Mouse (Mus musculus) limb, embryonic 12.5 days (tissue): ENCODE measurements around the gene Strada. TPM values are rescaled to one million over a fixed set of nuclear protein-coding genes. Genes with fewer than 3 reads are reported as not detected.
"Not testable (repeated sequence)": the region's sequence is repeated elsewhere in the genome, so short reads cannot be mapped to it uniquely, and the experiment has no call there.

Source experiments
- ATAC-seq: fragments of 200-750 bp; cut with Nextera tagmentation; 2 replicates; pipeline ENCODE4 v1.8.0; 2017; ENCODE audit warnings: low read depth, moderate TSS enrichment; ENCODE audit not compliant: insufficient number of reproducible peaks, insufficient read depth, low FRiP score, low TSS enrichment
- H3K27ac ChIP-seq: fragments of 300-500 bp; sonication (generic); 2 replicates; pipeline ENCODE4 v1.5.1; 2016; ENCODE audit warnings: mild to moderate bottlenecking, moderate library complexity
- H3K27me3 ChIP-seq: fragments of 300-500 bp; sonication (generic); 2 replicates; pipeline ENCODE4 v1.6.1; 2016; ENCODE audit warnings: mild to moderate bottlenecking, moderate library complexity
- H3K36me3 ChIP-seq: fragments of 300-500 bp; sonication (generic); 2 replicates; pipeline ENCODE4 v1.6.1; 2016; ENCODE audit warnings: mild to moderate bottlenecking, moderate library complexity
- H3K4me1 ChIP-seq: fragments of 300-500 bp; sonication (generic); replicated peaks from 2 replicates; pipeline ENCODE4 v1.6.1; 2016
- H3K4me2 ChIP-seq: fragments of 300-500 bp; sonication (generic); 2 replicates; pipeline ENCODE4 v1.6.1; 2016; ENCODE audit warnings: mild to moderate bottlenecking, moderate library complexity
- H3K4me3 ChIP-seq: fragments of 300-500 bp; sonication (generic); replicated peaks from 2 replicates; pipeline ENCODE4 v1.5.1; 2016; ENCODE audit warnings: mild to moderate bottlenecking
- H3K9ac ChIP-seq: fragments of 300-500 bp; sonication (generic); replicated peaks from 2 replicates; pipeline ENCODE4 v1.6.1; 2016; ENCODE audit warnings: mild to moderate bottlenecking, moderate library complexity
- H3K9me3 ChIP-seq: fragments of 300-500 bp; sonication (generic); 2 replicates; pipeline ENCODE4 v1.6.1; 2016; ENCODE audit warnings: mild to moderate bottlenecking, moderate library complexity
- WGBS: fragments of 180-500 bp; shearing (Covaris S2); methylation state at CpG from one replicate; pipeline ENCODE4 v1.1.7; 2016; 5-methylcytosine and 5-hydroxymethylcytosine counted together
- polyA plus RNA-seq: library from polyadenylated mRNA; unstranded; fragments of >200 nt; fragmentation: Nextera tagmentation; extraction: Ambion mirVana; gene quantifications from 2 replicates; pipeline ENCODE4 v1.2.1, GENCODE M21; 2016

Strada gene
- polyA plus RNA-seq, 1 experiment from 2014 or later, result 31.1 TPM

DNA sequence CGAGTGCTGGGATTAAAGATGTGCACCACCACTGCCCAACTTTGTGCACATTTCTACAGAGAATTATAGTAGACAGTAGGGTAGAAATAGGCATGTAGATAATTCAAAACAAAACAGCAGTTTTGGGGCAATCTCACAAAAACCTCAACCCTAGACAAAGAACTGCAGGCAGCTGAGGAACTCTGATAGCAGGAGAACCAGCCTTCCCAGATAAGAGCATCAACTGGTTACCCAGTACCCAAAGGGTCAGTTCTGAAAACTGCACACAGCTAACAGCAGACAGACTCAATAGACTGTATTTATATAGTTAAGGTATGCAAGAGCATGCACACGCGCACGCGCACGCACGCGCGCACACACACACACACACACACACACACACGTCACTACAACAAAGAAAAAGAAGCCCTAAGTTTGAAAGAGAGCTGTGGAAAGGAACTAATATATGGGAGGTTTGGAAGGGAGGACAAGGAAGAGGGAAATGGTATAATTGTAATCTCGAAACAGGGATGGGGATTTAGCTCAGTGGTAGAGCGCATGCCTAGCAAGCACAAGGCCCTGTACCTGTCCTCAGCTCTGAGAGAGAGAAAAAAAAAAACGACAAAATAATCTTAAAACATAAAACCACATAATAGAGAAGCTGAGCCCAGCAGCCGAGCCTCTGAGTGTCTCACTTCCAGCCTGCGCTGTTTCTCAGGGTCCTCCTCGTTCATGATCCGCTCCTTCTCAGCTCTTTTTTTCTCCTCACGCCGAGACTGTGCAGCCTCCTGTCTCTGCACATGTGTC, 438 bp downstream of the Strada start:
- no peak overlapping the region for H3K4me2 ChIP-seq
- H3K36me3 ChIP-seq, result peaks cover 88% of the 10 kb centered on the region
- no peak overlapping the region for H3K27ac ChIP-seq
- no peaks in the 10 kb centered on the region for H3K27me3 ChIP-seq
- no peak for ATAC-seq
- WGBS, result 94% methylated on average over 19 of the region's 19 CpGs
- H3K4me3 ChIP-seq, result no peak overlapping the region
- H3K4me1 ChIP-seq, result no peaks in the 10 kb centered on the region
- no peak overlapping the region for H3K9ac ChIP-seq
- H3K9me3 ChIP-seq, result no peaks in the 10 kb centered on the region

DNA sequence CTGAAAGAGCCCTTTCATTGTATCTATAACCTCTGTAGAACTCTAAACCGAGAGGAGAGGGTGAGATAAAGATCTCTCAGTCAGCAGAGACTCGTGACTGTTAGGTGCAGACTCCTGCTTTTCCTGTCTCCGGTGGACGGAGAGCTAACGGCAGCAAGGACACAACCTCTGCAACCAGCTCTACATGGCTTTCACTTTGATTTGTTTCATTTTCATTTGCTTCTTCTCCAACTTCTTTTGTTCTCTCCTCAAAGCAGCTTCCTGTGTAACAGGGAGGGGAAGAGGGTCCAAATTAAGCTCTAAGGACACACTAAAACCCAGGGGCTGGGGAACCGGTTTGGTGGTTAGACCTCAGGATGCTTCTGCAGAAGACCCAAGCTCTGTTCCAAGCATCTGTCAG, 1.2 kb downstream of the Strada start:
- Histone ChIP-seq H3K4me2 (no peak overlapping the region), H3K27me3 (no peaks in the 10 kb centered on the region), H3K4me1 (no peaks in the 10 kb centered on the region), H3K27ac (no peak overlapping the region), H3K9me3 (no peaks in the 10 kb centered on the region), H3K4me3 (no peak overlapping the region), H3K36me3 (peaks cover 86% of the 10 kb centered on the region), H3K9ac (no peak overlapping the region)
- 81% methylated on average over 6 of the region's 6 CpGs for WGBS
- ATAC-seq, result no peak

DNA sequence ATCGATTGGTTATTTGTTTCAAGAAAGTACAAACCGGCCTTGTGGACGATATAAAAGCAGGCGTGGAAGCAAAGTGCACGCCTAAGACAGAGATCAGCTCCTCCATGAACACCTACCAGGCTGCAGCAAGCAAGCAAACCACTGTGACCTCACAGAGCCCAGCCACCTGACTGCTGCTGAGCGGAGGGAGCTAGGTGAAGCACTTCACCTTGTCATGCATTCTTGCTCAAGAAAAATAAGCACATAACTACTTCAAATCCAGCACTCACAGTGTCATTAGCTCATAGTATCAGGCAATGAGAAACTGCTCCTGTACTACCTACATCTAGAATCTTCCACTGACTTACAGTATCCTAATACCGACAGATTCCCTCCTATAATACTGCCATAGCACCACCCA, 2.0 kb downstream of the Strada start:
- WGBS, result 94% methylated on average over 7 of the region's 7 CpGs
- H3K27ac ChIP-seq, H3K4me2 ChIP-seq, H3K9ac ChIP-seq, ATAC-seq, H3K4me1 ChIP-seq, H3K4me3 ChIP-seq, H3K9me3 ChIP-seq, H3K27me3 ChIP-seq: not testable (repeated sequence)
- peaks cover 81% of the 10 kb centered on the region for H3K36me3 ChIP-seq

DNA sequence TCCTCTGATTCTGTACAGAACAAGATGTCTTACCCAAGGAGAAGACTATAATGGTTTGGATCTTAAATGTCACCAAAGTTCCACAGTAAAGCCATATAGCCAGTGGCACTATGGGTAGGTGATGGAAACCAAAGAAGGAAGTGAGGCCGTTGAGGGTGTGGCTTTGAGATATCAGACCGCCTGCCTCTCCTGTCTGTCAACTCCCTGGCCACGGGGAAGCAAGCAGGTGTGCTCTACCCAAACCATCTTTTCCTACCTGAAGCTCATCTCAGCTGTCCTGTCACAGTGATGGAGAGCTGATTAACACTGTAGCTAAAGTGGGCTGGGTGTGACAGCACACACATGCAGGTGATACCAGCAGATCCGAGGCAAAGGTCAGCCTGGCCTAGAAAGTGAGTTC, 3.7 kb downstream of the Strada start:
- 92% methylated on average over 4 of the region's 4 CpGs for WGBS
- H3K4me2 ChIP-seq, result no peak overlapping the region
- H3K9ac ChIP-seq, result no peak overlapping the region
- no peak overlapping the region for H3K27ac ChIP-seq
- peaks cover 3% of the 10 kb centered on the region; the same call in 1 of the 2 replicates for H3K4me1 ChIP-seq
- no peaks in the 10 kb centered on the region for H3K9me3 ChIP-seq
- no peaks in the 10 kb centered on the region for H3K27me3 ChIP-seq
- H3K4me3 ChIP-seq, result no peak overlapping the region
- ATAC-seq, result no peak
- H3K36me3 ChIP-seq, result peaks cover 65% of the 10 kb centered on the region

DNA sequence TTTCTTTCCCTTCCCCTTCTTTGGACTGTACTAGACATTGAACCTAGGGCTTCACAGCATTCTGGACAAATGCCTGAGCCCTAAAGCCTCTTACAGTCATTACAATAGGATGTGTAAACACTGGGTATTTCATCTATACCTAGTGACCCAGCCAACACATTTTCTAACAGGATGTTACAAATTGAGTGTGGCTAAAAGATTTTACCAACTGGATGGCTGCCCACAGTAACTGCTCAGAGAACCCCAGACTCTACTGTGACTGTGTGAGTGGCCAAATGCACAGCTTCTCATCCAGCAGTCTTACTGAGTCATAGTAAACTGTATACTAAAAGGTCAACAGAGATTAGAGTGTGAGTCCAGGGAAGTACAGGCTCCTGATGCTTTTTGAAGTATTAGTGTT, 6.6 kb downstream of the Strada start:
- Histone ChIP-seq H3K36me3 (peaks cover 38% of the 10 kb centered on the region), H3K9ac (no peak overlapping the region), H3K27ac (no peak overlapping the region), H3K4me2 (no peak overlapping the region), H3K27me3 (no peaks in the 10 kb centered on the region), H3K9me3 (no peaks in the 10 kb centered on the region), H3K4me1 (peaks cover 11% of the 10 kb centered on the region), H3K4me3 (no peak overlapping the region)
- no peak for ATAC-seq

DNA sequence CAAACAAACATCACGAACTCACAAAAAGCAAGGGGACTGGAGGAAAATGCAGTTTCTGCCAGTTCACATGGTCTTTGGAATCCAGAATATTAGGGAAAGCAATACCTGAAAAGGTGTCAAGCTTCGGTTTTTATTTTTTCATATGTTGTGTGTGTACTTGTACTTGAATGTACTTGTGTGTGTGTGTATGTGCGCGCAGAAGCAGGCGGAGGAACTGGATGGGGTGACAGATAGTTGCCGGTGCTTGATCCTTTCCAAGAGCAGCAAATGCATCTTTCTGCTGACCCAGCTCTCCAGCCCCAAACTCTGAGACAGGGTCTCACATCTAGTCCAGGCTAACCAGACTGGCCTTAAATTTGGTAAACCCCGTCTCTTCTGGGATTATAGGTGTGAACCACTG, 7.1 kb downstream of the Strada start:
- no peak overlapping the region for H3K27ac ChIP-seq
- H3K4me2 ChIP-seq, result no peak overlapping the region
- no peaks in the 10 kb centered on the region for H3K9me3 ChIP-seq
- peaks cover 33% of the 10 kb centered on the region for H3K36me3 ChIP-seq
- H3K9ac ChIP-seq, result no peak overlapping the region
- no peak for ATAC-seq
- H3K4me1 ChIP-seq, result peaks cover 11% of the 10 kb centered on the region
- no peak overlapping the region for H3K4me3 ChIP-seq
- no peaks in the 10 kb centered on the region for H3K27me3 ChIP-seq
- WGBS, result 90% methylated on average over 7 of the region's 7 CpGs

DNA sequence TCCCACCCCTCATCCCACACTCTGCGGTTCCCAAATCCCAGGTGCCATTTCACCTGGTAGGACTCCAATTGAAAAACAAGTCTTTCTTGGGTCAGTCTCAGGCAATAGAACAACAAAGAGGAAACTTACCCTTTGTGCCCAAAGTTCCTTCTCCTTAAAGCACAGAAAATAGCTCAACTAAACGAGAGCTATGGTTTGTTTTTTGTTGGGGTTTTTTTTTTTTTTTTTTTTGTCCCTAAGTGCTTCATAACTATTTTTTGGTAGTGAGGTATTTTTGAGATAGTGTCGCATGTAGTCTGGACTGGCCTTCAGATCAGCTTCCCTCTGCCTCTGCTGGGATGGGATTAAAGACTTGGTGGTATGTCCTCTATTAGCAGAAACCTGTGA, 7.8 kb downstream of the Strada start:
- Histone ChIP-seq H3K9ac (peak overlapping the region; percentile 69), H3K4me2 (peak overlapping the region; percentile 73), H3K27me3 (no peaks in the 10 kb centered on the region), H3K4me1 (peaks cover 11% of the 10 kb centered on the region), H3K4me3 (peak overlapping the region; percentile 72), H3K36me3 (peaks cover 29% of the 10 kb centered on the region), H3K9me3 (no peaks in the 10 kb centered on the region), H3K27ac (peak overlapping the region; percentile 81)
- no peak for ATAC-seq
- 31% methylated on average over 3 of the region's 3 CpGs for WGBS

DNA sequence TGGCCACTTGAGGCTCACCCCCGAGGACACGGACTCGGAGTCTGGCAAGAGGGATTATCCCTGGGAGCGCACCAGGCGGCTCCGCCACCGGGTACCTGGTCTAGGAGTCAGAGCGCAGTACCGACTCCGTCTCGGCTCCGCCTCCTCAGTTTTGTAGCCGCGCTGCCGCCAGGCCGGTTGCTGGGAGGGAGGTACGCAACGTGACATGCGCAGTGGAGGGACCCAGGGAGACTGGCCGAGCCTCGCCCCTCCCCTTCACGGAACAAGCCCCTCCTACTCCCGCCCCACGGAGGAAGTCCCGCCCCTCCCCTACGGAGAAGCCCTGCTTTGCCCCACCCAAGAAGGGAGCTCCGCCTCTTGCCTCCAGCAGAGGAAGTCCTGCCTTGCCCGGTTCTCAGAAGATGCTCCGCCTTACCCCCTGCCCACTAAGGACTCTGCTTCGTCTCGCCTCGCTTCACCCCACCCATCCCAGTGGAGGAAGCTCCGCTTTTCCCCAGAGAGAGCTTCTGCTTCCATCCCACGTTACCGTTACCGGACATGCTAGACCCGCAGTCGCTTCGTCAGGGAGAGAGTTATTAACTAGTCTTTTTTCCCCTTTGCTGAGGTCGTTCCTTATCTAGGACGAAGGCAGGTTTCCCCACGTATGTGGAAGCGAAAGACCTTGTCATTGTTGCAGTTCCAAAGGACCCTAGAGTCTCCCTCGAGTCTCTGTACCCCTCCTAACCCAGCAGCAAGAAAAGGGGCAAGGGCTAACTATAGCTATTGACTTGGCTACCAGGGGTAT, 8.4 kb downstream of the Strada start:
- peak overlapping the region; percentile 85 for H3K27ac ChIP-seq
- H3K9ac ChIP-seq, result peak overlapping the region; percentile 76
- H3K4me1 ChIP-seq, result peaks cover 11% of the 10 kb centered on the region
- WGBS, result under 1% methylated on average over 43 of the region's 44 CpGs
- H3K36me3 ChIP-seq, result peaks cover 25% of the 10 kb centered on the region
- peak; percentile 97 for ATAC-seq
- H3K4me3 ChIP-seq, result peak overlapping the region; percentile 72
- H3K9me3 ChIP-seq, result no peaks in the 10 kb centered on the region
- peak overlapping the region; percentile 73 for H3K4me2 ChIP-seq
- no peaks in the 10 kb centered on the region for H3K27me3 ChIP-seq

DNA sequence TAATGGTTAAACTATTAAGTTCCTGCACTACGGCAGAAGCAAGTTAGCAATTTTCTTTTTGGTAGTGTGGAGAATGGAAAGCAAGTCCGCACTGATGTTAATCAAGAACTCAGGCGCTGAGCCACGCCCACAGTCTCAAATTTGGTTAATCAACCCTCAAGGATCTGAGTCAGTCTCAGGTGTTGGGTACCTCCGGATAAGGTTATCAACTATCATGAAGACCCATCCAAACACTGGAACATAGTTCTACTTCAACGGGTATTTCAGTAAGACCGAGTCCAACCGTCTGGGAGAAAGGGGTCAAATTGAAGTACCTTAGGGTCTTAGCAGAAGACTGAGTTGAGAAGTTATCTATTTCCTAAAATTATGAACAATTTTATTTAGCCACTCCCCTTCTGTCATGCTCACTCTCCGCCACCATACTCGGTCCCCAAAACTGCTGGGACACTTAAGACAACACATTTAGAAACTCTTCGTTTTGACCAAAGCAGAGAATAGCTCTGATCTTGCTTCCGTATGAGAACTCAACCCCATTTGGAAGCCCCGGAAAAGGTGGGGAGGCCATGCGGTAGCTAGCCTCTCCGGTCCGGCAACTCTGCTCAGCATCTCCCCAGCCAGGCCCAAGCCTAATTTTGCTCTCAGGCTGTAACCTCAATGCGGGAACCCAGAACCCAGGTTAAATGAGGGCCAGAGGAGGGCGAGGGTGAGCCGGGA, 9.2 kb downstream of the Strada start:
- peaks cover 11% of the 10 kb centered on the region for H3K4me1 ChIP-seq
- 13% methylated on average over 19 of the region's 19 CpGs for WGBS
- ATAC-seq, result peak; percentile 16; the same call in 1 of the 2 replicates
- H3K27ac ChIP-seq, result peak overlapping the region; percentile 85
- H3K9ac ChIP-seq, result peak overlapping the region; percentile 76
- no peaks in the 10 kb centered on the region for H3K27me3 ChIP-seq
- no peaks in the 10 kb centered on the region for H3K9me3 ChIP-seq
- H3K4me3 ChIP-seq, result peak overlapping the region; percentile 72
- H3K36me3 ChIP-seq, result peaks cover 17% of the 10 kb centered on the region
- H3K4me2 ChIP-seq, result peak overlapping the region; percentile 73

DNA sequence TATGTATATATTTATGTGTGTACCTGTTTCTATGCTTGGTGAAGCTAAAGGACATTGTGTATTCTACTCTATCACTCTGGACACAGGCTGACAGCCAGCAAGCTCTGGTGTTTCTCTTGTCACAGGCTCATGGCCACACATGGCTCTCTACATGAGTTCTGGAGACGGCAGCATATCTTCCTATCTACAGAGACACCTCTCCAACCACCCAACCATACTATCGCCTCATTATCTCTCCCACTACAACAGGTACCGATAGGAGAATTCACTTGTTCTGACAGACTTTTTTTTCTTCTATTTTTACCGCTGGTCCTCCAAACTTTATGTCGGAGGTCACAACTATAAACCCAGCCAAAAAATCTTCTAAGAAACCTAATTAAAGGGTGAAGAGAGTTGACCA, 9.7 kb downstream of the Strada start:
- H3K4me2 ChIP-seq, result peak overlapping the region; percentile 73
- no peak overlapping the region for H3K27ac ChIP-seq
- 93% methylated on average over 5 of the region's 5 CpGs for WGBS
- no peaks in the 10 kb centered on the region for H3K9me3 ChIP-seq
- H3K4me1 ChIP-seq, result peaks cover 11% of the 10 kb centered on the region
- H3K9ac ChIP-seq, result no peak overlapping the region
- ATAC-seq, result no peak
- peaks cover 12% of the 10 kb centered on the region for H3K36me3 ChIP-seq
- H3K27me3 ChIP-seq, result no peaks in the 10 kb centered on the region
- H3K4me3 ChIP-seq, result peak overlapping the region; percentile 72

DNA sequence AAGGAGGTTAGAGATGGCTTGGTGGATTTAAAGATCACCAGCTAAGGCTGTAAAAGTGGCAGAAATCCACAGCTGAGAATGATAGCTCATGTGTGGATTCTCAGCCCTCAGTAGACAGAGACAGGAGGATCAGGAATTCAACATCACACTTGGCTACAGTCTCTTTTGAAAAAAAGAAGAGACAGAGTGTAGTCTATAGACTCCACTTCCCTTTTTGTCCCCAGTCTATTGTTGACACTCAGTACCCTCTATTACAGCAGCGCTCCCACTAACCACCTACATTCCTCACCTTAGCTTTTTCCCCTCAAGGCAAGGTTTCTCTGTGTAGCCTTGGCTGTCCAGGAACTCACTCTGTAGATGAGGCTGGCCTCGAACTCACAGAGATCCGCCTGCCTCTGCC, 10.3 kb downstream of the Strada start:
- Histone ChIP-seq H3K27ac (no peak overlapping the region), H3K36me3 (peaks cover 7% of the 10 kb centered on the region), H3K27me3 (no peaks in the 10 kb centered on the region), H3K4me1 (peaks cover 11% of the 10 kb centered on the region), H3K4me3 (no peak overlapping the region), H3K9me3 (no peaks in the 10 kb centered on the region), H3K9ac (no peak overlapping the region), H3K4me2 (0 out of 2 replicates have a peak overlapping the region, but pooled peaks have one; percentile 73)
- WGBS, result 92% methylated on average over 3 of the region's 3 CpGs
- ATAC-seq, result no peak
